Mouse (Mus musculus): ENCODE measurements around the gene Skap2. TPM values are rescaled to one million over a fixed set of nuclear protein-coding genes. Genes with fewer than 3 reads are reported as not detected.

Skap2 gene
- 1 to 10 TPM; 3.9 to 4.3 TPM for total RNA-seq (2021)
- long read RNA-seq, experiment 1, partial matches to known transcripts: 1 of 6 reads
- long read RNA-seq, experiment 1, other reads (novel, unspliced or antisense): 2 of 6 reads
- long read RNA-seq, experiment 2, partial matches to known transcripts: 0 of 1 reads
- long read RNA-seq, experiment 2, other reads (novel, unspliced or antisense): 0 of 1 reads

GRCm38 (mm10) chr6:52012409-52013244 is at the start of gene Skap2:
Gene Skap2, minus strand, starts transcription at chr6:52012549.
- DNase-seq (ENCODE audit: low spot score): peak; percentile 99

DNA sequence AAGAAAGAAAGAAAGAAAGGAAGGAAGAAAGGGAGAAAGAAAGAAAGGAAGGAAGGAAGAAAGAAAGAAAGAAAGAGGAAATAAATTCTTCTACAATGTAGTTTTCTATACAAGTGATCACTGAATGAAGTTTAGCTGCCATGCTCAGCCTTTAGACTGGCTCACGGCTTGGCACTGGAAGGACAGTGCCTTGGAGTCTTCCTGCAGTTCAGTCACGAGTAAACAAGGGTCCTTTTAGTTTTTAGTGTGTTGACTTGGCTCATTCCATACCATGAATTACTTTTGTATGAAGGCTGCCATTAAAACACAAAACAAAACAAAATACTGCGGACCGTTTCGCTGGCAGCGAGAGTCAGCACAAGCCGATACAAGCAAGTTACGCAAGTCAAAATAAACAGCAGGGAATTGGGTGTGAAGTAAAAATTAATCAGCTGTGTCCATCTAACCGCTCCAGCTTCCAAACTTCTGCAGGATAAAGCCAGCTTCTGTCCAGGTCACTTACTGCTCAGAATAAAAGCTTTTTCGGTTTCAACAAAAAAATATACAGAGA is 46.6 kb upstream of the Skap2 start:
- no peak for DNase-seq (ENCODE audit: low spot score)

- no peak for DNase-seq (ENCODE audit: low spot score)
Measured at GRCm38 (mm10) chr6:52058120-52058519, 45.8 kb upstream of the Skap2 start.

DNA sequence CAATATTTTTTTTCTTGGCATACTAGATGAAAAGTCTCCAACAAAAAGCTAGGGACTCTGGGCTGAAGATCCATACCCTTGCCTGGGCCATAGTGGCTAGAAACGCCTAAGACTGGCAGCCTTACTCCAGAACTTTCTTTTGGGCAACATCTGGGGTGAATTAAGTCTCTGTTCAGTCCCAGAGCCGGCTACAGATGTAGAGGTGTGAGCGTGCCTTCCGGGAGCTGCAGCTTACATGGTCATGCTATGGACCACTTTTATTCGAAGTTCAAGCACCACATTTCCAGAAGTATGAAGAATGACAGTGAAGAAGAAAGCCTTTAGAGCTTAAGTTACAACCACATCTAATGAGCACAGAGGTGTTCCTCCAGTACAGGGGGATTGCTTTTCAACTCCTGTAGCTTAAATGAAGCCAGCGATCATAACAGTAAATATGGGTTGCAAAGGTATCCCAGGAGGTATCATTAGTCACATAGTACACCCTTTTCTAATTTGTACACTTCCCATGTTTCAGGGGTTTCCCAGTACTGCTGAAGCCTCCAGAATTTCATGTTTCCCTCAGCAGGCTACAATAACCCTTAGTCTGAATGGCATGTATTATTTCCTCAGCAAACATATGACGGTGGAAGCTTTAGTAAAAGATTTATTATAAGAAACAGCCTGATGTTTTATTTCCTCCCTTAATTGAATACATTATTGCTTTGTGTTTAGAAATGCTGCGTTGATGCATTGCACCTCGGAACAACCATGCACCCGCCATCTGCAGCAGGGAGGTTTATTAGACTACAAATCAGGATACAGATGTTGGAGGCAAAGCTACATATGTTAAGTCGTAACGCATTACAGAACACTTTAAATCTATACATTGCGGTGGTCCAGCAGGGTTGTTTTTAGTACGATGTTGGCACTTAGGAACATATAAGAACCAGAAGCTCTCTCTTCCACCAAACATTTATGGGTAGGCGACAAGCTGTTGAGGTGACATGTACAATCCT is 41.5 kb upstream of the Skap2 start:
- no peak for DNase-seq (ENCODE audit: low spot score)

GRCm38 (mm10) chr6:52050062-52050461 is 37.7 kb upstream of the Skap2 start:
- no peak for DNase-seq (ENCODE audit: low spot score)

GRCm38 (mm10) chr6:52045517-52045916 is 33.2 kb upstream of the Skap2 start:
- DNase-seq (ENCODE audit: low spot score): no peak

DNA sequence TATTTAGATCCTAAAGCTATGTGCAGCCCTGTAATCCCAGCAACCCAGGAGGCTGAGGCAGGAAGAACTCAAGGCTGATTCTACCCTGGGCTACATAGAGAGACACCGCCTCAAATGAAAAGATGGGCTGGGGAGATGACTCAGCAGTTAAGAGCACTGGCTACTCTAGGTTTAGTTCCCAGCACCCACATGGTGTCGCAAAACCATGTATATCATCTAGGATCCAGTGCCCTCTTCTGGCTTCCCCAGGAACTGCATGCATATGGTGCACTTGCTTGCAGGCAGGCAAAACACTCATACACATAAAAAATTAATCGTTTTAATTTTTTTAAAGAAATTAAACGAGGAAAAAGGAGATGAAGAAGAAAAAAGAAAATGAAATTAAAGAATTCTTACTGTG is 23.7 kb upstream of the Skap2 start:
- no peak for DNase-seq (ENCODE audit: low spot score)

DNA sequence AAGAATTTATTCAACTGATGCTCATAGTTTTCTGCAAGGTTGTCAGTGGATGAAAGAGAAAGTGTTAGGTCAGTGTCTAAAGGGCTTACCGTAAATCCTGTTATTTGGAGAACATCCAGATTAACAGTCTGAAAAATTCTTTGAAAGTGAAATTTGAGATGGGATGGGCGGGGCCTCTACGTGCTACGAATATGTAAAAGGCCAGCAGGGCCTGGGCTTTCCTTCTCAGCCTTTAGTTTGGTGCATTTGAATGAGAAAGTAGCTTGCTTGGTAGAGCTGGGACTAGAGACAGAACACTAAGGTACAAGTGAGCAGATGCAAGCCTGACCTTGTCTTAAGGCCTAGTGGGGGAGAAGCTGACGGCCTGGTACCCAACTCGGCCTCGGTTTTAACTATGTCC is 18.8 kb upstream of the Skap2 start:
- DNase-seq (ENCODE audit: low spot score): no peak

- DNase-seq (ENCODE audit: low spot score): no peak
Measured at GRCm38 (mm10) chr6:52028131-52028530, 15.8 kb upstream of the Skap2 start.

GRCm38 (mm10) chr6:52027181-52027580 is 14.8 kb upstream of the Skap2 start:
- no peak for DNase-seq (ENCODE audit: low spot score)

GRCm38 (mm10) chr6:52026281-52026680 is 13.9 kb upstream of the Skap2 start:
- no peak for DNase-seq (ENCODE audit: low spot score)

GRCm38 (mm10) chr6:52024730-52025129 is 12.4 kb upstream of the Skap2 start:
- no peak for DNase-seq (ENCODE audit: low spot score)

DNA sequence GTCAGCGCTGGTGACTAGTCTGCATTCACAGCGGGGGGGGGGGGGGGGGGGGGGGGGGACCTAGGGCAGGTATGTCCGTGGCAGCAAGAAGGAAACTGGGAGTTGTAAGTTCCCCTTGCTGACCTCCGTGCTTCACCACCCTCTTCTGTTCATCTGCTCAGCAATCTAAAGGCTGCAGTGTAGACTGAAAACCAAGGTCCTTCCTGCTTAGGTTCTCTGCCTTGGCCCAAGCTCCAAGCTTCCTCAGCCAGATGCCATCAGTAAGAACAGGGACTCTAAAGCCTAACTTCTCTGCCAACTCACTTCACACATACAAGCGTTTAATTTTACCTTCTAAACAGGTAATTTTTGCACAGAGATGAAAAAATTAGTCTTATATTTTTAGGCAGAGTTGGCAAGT is 10.0 kb upstream of the Skap2 start:
- DNase-seq (ENCODE audit: low spot score): no peak

GRCm38 (mm10) chr6:52020276-52020675 is 7.9 kb upstream of the Skap2 start:
- no peak for DNase-seq (ENCODE audit: low spot score)

GRCm38 (mm10) chr6:52013245-52013945 is 1.0 kb upstream of the Skap2 start:
- no peak for DNase-seq (ENCODE audit: low spot score)

- no peak for DNase-seq (ENCODE audit: low spot score)
Measured at GRCm38 (mm10) chr6:52011559-52012408, 565 bp downstream of the Skap2 start.

- DNase-seq (ENCODE audit: low spot score): no peak
Measured at GRCm38 (mm10) chr6:52009385-52009784, 3.0 kb downstream of the Skap2 start.

- no peak for DNase-seq (ENCODE audit: low spot score)
Measured at GRCm38 (mm10) chr6:52008757-52009156, 3.6 kb downstream of the Skap2 start.

DNA sequence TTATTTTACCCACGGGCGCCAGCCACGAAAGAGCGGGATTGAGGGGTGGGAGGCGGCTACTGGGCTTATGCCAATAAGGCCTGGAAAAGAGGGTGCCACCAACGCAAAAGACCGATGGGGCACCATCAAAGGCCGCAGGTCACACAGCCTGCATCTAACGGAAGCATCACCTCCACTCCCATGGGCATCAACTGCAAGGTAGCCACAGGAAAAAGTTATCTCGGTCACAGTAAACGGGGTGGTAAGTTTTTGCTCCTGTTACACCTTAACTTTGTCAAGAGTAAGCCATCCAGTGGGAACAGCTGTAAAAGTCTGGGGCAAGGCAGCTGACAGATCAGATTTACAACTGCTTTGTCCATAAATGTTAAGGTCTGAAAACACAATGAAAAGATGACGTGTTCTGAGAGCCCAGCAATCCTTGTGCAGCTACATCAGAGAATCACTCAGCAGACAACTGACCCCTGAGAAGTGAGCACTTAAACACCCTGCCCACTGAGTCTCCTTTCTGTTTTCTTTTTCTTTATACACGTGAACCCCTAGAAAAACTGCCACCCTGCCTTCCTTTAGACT is 5.6 kb downstream of the Skap2 start:
- DNase-seq (ENCODE audit: low spot score): no peak
